Mouse (Mus musculus): ENCODE measurements around the gene Celsr2.

Gene Celsr2

GRCm38 (mm10) chr3:108411754-108412121, 3.6 kb downstream of the Celsr2 start:
- no peak for DNase-seq (ENCODE audit: low read depth)

- DNase-seq (ENCODE audit: low read depth), result no peak
Measured at GRCm38 (mm10) chr3:108411026-108411753, 4.2 kb downstream of the Celsr2 start.

GRCm38 (mm10) chr3:108410359-108410714, 5.0 kb downstream of the Celsr2 start:
- no peak for DNase-seq (ENCODE audit: low read depth)

- no peak for DNase-seq (ENCODE audit: low read depth)
Measured at GRCm38 (mm10) chr3:108409656-108410358, 5.5 kb downstream of the Celsr2 start.

GRCm38 (mm10) chr3:108408517-108409008, 6.8 kb downstream of the Celsr2 start:
- DNase-seq (ENCODE audit: low read depth), result no peak

- DNase-seq (ENCODE audit: low read depth), result no peak
Measured at GRCm38 (mm10) chr3:108406306-108406885, 9.0 kb downstream of the Celsr2 start.

GRCm38 (mm10) chr3:108405536-108406305, 9.6 kb downstream of the Celsr2 start:
- DNase-seq (ENCODE audit: low read depth), result no peak

- no peak for DNase-seq (ENCODE audit: low read depth)
Measured at GRCm38 (mm10) chr3:108402528-108402920, 12.8 kb downstream of the Celsr2 start.

GRCm38 (mm10) chr3:108401692-108402527, 13.4 kb downstream of the Celsr2 start:
- peak; percentile 95 for DNase-seq (ENCODE audit: low read depth)

- DNase-seq (ENCODE audit: low read depth), result no peak
Measured at GRCm38 (mm10) chr3:108400442-108400841, 14.9 kb downstream of the Celsr2 start.

GRCm38 (mm10) chr3:108398281-108398680, 17.1 kb downstream of the Celsr2 start:
- no peak for DNase-seq (ENCODE audit: low read depth)

- DNase-seq (ENCODE audit: low read depth), result no peak
Measured at GRCm38 (mm10) chr3:108392793-108393192, 22.6 kb downstream of the Celsr2 start.

- no peak for DNase-seq (ENCODE audit: low read depth)
Measured at GRCm38 (mm10) chr3:108392299-108392698, 23.1 kb downstream of the Celsr2 start.

GRCm38 (mm10) chr3:108389111-108389545, 26.2 kb downstream of the Celsr2 start:
- DNase-seq (ENCODE audit: low read depth), result peak; percentile 98

GRCm38 (mm10) chr3:108386186-108386585, 29.2 kb downstream of the Celsr2 start:
- no peak for DNase-seq (ENCODE audit: low read depth)

- DNase-seq (ENCODE audit: low read depth), result no peak
Measured at GRCm38 (mm10) chr3:108384425-108384824, 30.9 kb downstream of the Celsr2 start.

- DNase-seq (ENCODE audit: low read depth), result peak; percentile 59
Measured at GRCm38 (mm10) chr3:108383485-108384354, 31.6 kb downstream of the Celsr2 start, which contains the start of gene Psrc1. TSS of gene Psrc1 (plus strand) at chr3:108383839.

GRCm38 (mm10) chr3:108381945-108382875, 33.1 kb downstream of the Celsr2 start:
- peak; percentile 58 for DNase-seq (ENCODE audit: low read depth)

- peak; percentile 25 for DNase-seq (ENCODE audit: low read depth)
Measured at GRCm38 (mm10) chr3:108380695-108381094, 34.7 kb downstream of the Celsr2 start.

Data from naive thymus-derived CD4-positive, alpha-beta T cell, adult 2 months (primary cell).